Comparison of ENCODE assay signal across 9 mouse cellular contexts in genomic region chr13:33894207-33894606, GRCm38 (mm10). TPM values are rescaled to one million over a fixed set of nuclear protein-coding genes. Genes with fewer than 3 reads are reported as not detected.
DNase-seq lines count a peak whose midpoint lies in the region; ATAC-seq and TF ChIP-seq lines count a peak whose summit lies in the region.
"Had no signal": no experiment of that assay in that cellular context is flagged by ENCODE, and none has a peak within 500 bp of the region (broad histone marks: within the 10 kb centered on the region; RNA-seq: fewer than 3 reads in every experiment).

No protein-coding gene starts in this region.

- no peak overlapping the region for H3K4me3 ChIP-seq in intestine, postnatal 0 days (ENCODE audit: low read depth, low read length)
- no peak overlapping the region for H3K4me3 ChIP-seq in intestine, embryonic 15.5 days (replicated peaks)
- H3K4me3 ChIP-seq: limb, embryonic 12.5 days had no signal

- WGBS in intestine, postnatal 0 days, result 40% methylated on average over 2 of the region's 2 CpGs
- 48% methylated on average over 2 of the region's 2 CpGs for WGBS in intestine, embryonic 15.5 days

- peak; percentile 77 for TF ChIP-seq CTCF in intestine, postnatal 0 days (IDR thresholded peaks at IDR 0.05; ENCODE audit: low read depth)

- no peak overlapping the region for H3K27ac ChIP-seq in intestine, postnatal 0 days (ENCODE audit: low read depth, low read length)
- H3K27ac ChIP-seq in intestine, embryonic 15.5 days, result no peak overlapping the region
- H3K27ac ChIP-seq: limb, embryonic 12.5 days had no signal

- no peaks in the 10 kb centered on the region for H3K9me3 ChIP-seq in intestine, postnatal 0 days (ENCODE audit: control insufficient read depth)
- no peaks in the 10 kb centered on the region for H3K9me3 ChIP-seq in intestine, embryonic 15.5 days
- H3K9me3 ChIP-seq: limb, embryonic 12.5 days had no signal

- DNase-seq in B cell, adult 2 months, result peak; percentile 5 to 6
- peak; percentile 22 for DNase-seq in MN1 (ENCODE audit: low spot score)
- peak; percentile 42 to 66 for DNase-seq in cerebellum, postnatal 14 days
- DNase-seq in left cerebral cortex, postnatal 25 days (ENCODE audit: low spot score in 2 of 2), result peak; percentile 19 to 31
- peak; percentile 39 for DNase-seq in splenic B cell, adult 2 months (ENCODE audit: low read depth, low spot score)
- DNase-seq in urinary bladder, postnatal 14 days (ENCODE audit: low spot score), result no peak

- intact Hi-C loops in left cerebral cortex, postnatal 25 days (cut with DNase I), result no loop called here

- H3K36me3 ChIP-seq in intestine, postnatal 0 days (ENCODE audit: control insufficient read depth, insufficient read depth), result no peaks in the 10 kb centered on the region
- H3K36me3 ChIP-seq in intestine, embryonic 15.5 days, result no peaks in the 10 kb centered on the region
- H3K36me3 ChIP-seq in splenic B cell, adult 2 months (ENCODE audit: control insufficient read depth, insufficient read depth, low read length, poor library complexity, severe bottlenecking), result no peaks in the 10 kb centered on the region
- H3K36me3 ChIP-seq: limb, embryonic 12.5 days had no signal

- H3K27me3 ChIP-seq in intestine, postnatal 0 days (replicated peaks; ENCODE audit: control insufficient read depth, insufficient read depth, low read length), result no peaks in the 10 kb centered on the region
- no peaks in the 10 kb centered on the region for H3K27me3 ChIP-seq in intestine, embryonic 15.5 days (replicated peaks)
- no peaks in the 10 kb centered on the region for H3K27me3 ChIP-seq in splenic B cell, adult 2 months (ENCODE audit: control insufficient read depth, insufficient read depth, low read length, poor library complexity, severe bottlenecking)
- H3K27me3 ChIP-seq: limb, embryonic 12.5 days had no signal

- no peak for ATAC-seq in intestine, postnatal 0 days
- ATAC-seq in intestine, embryonic 15.5 days, result no peak

- H3K4me1 ChIP-seq in intestine, postnatal 0 days (replicated peaks; ENCODE audit: control insufficient read depth, insufficient read depth, low read length), result no peaks in the 10 kb centered on the region
- H3K4me1 ChIP-seq in intestine, embryonic 15.5 days (replicated peaks), result no peaks in the 10 kb centered on the region
- H3K4me1 ChIP-seq: limb, embryonic 12.5 days had no signal

- no peak overlapping the region for H3K4me2 ChIP-seq in intestine, postnatal 0 days (replicated peaks; ENCODE audit: low read depth)
- H3K4me2 ChIP-seq in intestine, embryonic 15.5 days (replicated peaks), result no peak overlapping the region
- H3K4me2 ChIP-seq: limb, embryonic 12.5 days had no signal

- no peak overlapping the region for H3K9ac ChIP-seq in intestine, postnatal 0 days (ENCODE audit: low read depth, low read length)
- H3K9ac ChIP-seq in intestine, embryonic 15.5 days, result no peak overlapping the region
- H3K9ac ChIP-seq: limb, embryonic 12.5 days had no signal

RNA-seq across cellular contexts. Expression of gene Serpinb6c, which starts 11.3 kb away (rescaled TPM):
- 0.09 TPM in 1 of 2 replicates, not detected in the other for polyA plus RNA-seq in intestine, postnatal 0 days (2015; fragmentation: Nextera tagmentation; extraction: Ambion mirVana)
- polyA plus RNA-seq in intestine, embryonic 15.5 days (2015; fragmentation: Nextera tagmentation; extraction: Ambion mirVana), result not detected in 2 replicates
- 1 to 10 TPM in 1 of 2 experiments, under 1 TPM in 1; 0.44 to 1.4 TPM for total RNA-seq in left cerebral cortex, postnatal 25 days (2021)

RNA-seq across cellular contexts. Expression of gene Serpinb6e, which starts 51.0 kb away (rescaled TPM):
- not detected in 2 replicates for polyA plus RNA-seq in intestine, postnatal 0 days (2015; fragmentation: Nextera tagmentation; extraction: Ambion mirVana)
- polyA plus RNA-seq in intestine, embryonic 15.5 days (2015; fragmentation: Nextera tagmentation; extraction: Ambion mirVana), result not detected in 2 replicates
- total RNA-seq in left cerebral cortex, postnatal 25 days (2021), result not detected
- polyA plus RNA-seq: limb, embryonic 12.5 days had no signal
